Mouse (Mus musculus): ENCODE measurements around the gene Lsr.
"Not testable (repeated sequence)": the region's sequence is repeated elsewhere in the genome, so short reads cannot be mapped to it uniquely, and the experiment has no call there.

DNA sequence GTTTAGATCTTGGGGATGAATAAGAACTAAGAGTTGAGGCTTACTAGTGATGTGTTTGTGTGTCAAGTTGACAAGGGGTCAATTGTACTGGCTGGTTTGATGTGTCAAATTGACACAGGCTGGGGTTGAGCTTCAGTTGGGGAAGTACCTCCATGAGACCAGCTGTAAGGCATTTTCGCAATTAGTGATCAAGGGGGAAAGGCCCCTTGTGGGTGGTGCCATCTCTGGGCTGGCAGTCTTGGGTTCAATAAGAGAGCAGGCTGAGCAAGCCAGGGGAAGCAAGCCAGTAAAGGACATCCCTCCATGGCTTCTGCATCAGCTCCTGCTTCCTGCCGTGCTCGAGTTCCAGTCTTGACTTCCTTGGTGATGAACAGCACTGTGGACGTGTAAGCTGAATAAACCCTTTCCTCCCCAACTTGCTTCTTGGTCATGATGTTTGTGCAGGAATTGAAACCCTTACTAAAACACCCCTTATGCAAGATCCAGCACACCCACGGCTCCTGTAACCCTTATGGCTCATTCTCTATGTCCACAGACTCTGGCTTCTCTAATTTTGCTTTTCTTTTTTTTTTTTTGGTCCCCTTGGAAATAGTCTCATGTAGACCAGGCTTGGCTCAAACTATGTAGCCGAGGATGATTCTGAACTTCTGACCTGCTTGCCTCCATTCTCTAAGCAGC is 37.7 kb downstream of the Lsr start:
- not testable (repeated sequence) for TF ChIP-seq CTCF (conservative IDR thresholded peaks at IDR 0.05; ENCODE audit: low read length); POU5F1 (IDR thresholded peaks at IDR 0.05; ENCODE audit: borderline replicate concordance, low read length); NANOG (IDR thresholded peaks at IDR 0.05; ENCODE audit: borderline replicate concordance, low read length)
